Mouse (Mus musculus) ES-E14 (cell line): ENCODE results near the gene Klhl3.

Experiments used
- MAFK ChIP-seq: IDR thresholded peaks from 2 replicates; pipeline ENCODE4 v1.6.1; 2014; ENCODE audit warnings: mild to moderate bottlenecking, low read depth, low read length, inconsistent platforms; ENCODE audit not compliant: insufficient read depth
- ZC3H11A ChIP-seq: IDR thresholded peaks from 2 replicates; pipeline ENCODE4 v1.6.1; 2012; ENCODE audit warnings: low read depth, mild to moderate bottlenecking, inconsistent platforms, low read length, borderline replicate concordance
- ZNF384 ChIP-seq: IDR thresholded peaks from 2 replicates; pipeline ENCODE4 v1.6.1; 2012; ENCODE audit warnings: low read depth, low read length, inconsistent platforms

GRCm38 (mm10) chr13:58011526-58011925, 101.9 kb downstream of the Klhl3 start:
- no peak for TF ChIP-seq MAFK
- no peak for TF ChIP-seq ZNF384
- TF ChIP-seq ZC3H11A = no peak
